Mouse (Mus musculus): Measurements from ENCODE around the gene Iqcf1.
A peak's percentile ranks its signal among the peaks of the same experiment; 100 is the strongest.

Gene Iqcf1

GRCm38 (mm10) chr9:106499667-106500066 is at the start of gene Iqcf1:
Iqcf1 (plus strand) TSS chr9:106499967.
- no peak for DNase-seq

GRCm38 (mm10) chr9:106450661-106451060 is 49.1 kb upstream of the Iqcf1 start:
- peak; percentile 62 to 71 for DNase-seq

- no peak for DNase-seq
Measured at GRCm38 (mm10) chr9:106451298-106451697, 48.5 kb upstream of the Iqcf1 start.

- DNase-seq, result no peak
Measured at GRCm38 (mm10) chr9:106451899-106452298, 47.9 kb upstream of the Iqcf1 start.

GRCm38 (mm10) chr9:106452351-106452750 is 47.4 kb upstream of the Iqcf1 start:
- DNase-seq, result no peak

- peak in 1 of 2 experiments; percentile 25 for DNase-seq
Measured at GRCm38 (mm10) chr9:106452821-106453220, 46.9 kb upstream of the Iqcf1 start.

GRCm38 (mm10) chr9:106453271-106454070 is 46.3 kb upstream of the Iqcf1 start, which contains the start of gene Pcbp4:
Pcbp4 (plus strand) TSS chr9:106453291.
- peak; percentile 65 to 82 for DNase-seq

- DNase-seq, result no peak
Measured at GRCm38 (mm10) chr9:106454071-106454761, 45.6 kb upstream of the Iqcf1 start.

GRCm38 (mm10) chr9:106454888-106455681 is 44.7 kb upstream of the Iqcf1 start:
- no peak for DNase-seq

GRCm38 (mm10) chr9:106456325-106457162 is 43.2 kb upstream of the Iqcf1 start:
- no peak for DNase-seq

GRCm38 (mm10) chr9:106457163-106457559 is 42.6 kb upstream of the Iqcf1 start:
- no peak for DNase-seq

- no peak for DNase-seq
Measured at GRCm38 (mm10) chr9:106457920-106458319, 41.8 kb upstream of the Iqcf1 start.

GRCm38 (mm10) chr9:106459946-106460345 is 39.8 kb upstream of the Iqcf1 start:
- no peak for DNase-seq

- no peak for DNase-seq
Measured at GRCm38 (mm10) chr9:106460401-106461025, 39.3 kb upstream of the Iqcf1 start.

- DNase-seq, result no peak
Measured at GRCm38 (mm10) chr9:106461026-106461415, 38.7 kb upstream of the Iqcf1 start.

GRCm38 (mm10) chr9:106461641-106462429 is 37.9 kb upstream of the Iqcf1 start:
- DNase-seq, result no peak

- DNase-seq, result no peak
Measured at GRCm38 (mm10) chr9:106462430-106462800, 37.4 kb upstream of the Iqcf1 start.

- DNase-seq, result no peak
Measured at GRCm38 (mm10) chr9:106463122-106464063, 36.4 kb upstream of the Iqcf1 start.

GRCm38 (mm10) chr9:106464751-106465541 is 34.8 kb upstream of the Iqcf1 start:
- peak; percentile 67 to 82 for DNase-seq

Data from lung, postnatal 4 days (tissue).